Mouse (Mus musculus) kidney, adult 18-20 months (tissue): ENCODE results near the gene Myl6.

Experiments
- DNase-seq: peaks from one replicate; pipeline ENCODE4 v3.0.0; 2021

The Myl6 gene

DNA sequence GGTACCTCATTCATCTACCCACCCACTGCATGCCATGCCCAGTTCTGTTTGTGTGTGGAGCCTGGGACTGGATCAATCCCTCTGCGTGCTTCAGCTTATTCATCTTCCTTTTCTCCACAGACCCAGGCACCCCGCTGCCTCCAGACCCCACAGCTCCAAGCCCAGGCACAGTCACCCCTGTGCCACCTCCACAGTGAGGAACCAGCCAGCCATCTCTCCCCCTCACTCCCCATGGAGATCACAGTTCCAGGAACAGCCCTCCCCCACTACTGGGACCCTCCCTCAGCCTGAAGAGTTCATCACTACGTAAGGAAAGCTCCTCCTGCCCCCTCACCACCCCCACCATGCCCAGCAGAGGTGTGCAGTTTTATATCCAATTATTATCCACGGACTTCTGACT, 5.2 kb downstream of the Myl6 start:
- DNase-seq: no peak

DNA sequence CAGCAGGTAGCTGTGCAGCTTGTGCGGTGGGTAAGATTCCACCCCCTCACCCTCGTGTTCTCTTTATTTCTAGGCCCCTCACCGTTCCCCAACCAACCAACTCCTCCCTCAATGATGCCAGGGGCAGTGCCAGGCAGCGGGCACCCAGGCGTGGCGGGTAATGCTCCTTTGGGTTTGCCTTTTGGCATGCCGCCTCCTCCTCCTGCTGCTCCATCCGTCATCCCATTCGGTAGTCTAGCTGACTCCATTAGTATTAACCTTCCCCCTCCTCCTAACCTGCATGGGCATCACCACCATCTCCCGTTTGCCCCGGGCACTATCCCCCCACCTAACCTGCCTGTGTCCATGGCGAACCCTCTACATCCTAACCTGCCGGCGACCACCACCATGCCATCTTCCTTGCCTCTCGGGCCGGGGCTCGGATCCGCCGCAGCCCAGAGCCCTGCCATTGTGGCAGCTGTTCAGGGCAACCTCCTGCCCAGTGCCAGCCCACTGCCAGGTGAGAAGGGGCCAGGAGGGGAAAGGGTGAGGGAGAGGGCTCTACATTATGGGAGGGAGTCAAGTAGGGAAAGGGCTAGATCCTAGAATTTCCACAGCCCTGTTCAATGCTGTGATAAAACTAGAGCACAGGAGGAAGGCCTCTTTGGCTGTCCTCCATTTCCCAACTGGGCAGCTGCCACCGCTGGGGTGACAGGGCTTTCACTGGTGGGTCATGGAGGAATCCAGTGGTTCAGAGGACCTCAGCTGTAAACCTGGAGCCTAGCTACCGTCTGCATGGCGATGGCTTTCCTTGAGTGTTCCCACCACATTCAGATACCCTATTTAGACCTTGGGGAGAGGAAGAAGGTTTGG, 5.9 kb downstream of the Myl6 start:
- no peak for DNase-seq

DNA sequence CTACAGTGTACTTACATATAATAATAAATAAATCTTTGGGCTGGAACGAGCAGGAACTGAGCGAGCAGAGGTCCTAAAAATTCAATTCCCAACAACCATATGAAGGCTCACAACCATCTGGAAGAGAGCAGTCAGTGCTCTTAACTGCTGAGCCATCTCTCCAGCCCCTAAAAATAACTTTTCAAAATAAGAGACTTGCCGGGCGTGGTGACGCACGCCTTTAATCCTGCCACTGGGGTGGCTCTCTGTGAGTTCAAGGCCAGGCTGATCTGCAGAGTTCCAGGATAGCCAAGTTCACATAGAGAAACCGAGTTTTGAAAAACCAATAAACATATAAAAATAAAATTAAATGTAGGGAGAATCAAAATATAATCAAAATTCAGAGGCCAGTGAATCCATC, 7.6 kb downstream of the Myl6 start:
- DNase-seq: no peak

DNA sequence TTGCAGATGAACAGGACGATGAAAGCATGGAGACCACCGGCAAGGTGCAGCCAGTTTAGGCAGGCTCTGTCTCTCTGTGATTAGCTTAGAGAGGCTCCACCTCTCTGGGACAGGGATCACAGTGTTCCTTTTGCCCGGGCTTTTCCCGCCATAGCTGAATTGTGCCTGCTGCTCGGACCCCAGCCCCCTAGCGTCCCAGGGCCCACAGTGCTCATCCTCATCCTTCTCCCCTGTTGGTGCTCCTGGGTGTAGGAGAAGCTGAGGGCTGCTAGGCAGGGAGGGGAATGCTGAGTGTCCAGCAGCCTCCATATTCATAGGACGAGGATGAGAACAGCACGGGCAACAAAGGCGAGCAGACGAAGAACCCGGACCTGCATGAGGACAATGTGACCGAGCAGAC, 19.6 kb downstream of the Myl6 start:
- DNase-seq: no peak

DNA sequence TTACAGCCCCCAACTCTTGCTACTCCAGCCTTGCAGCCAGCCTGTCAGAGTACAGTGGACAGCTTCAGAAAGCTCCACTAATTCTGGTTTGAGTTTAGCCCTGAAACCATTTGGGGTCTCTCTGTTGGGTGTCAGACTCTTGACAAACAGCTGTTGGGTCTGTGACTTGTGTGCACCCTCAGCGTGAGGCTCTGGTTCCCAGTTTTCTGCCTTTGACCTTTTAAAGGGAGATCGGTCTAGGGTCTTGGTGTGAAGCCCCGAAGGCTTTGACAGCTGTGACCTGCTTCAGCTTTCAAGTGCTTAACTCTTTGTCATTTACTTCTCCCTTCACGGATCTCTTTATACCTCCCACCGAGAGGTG, 33.7 kb downstream of the Myl6 start:
- peak; percentile 11 for DNase-seq

DNA sequence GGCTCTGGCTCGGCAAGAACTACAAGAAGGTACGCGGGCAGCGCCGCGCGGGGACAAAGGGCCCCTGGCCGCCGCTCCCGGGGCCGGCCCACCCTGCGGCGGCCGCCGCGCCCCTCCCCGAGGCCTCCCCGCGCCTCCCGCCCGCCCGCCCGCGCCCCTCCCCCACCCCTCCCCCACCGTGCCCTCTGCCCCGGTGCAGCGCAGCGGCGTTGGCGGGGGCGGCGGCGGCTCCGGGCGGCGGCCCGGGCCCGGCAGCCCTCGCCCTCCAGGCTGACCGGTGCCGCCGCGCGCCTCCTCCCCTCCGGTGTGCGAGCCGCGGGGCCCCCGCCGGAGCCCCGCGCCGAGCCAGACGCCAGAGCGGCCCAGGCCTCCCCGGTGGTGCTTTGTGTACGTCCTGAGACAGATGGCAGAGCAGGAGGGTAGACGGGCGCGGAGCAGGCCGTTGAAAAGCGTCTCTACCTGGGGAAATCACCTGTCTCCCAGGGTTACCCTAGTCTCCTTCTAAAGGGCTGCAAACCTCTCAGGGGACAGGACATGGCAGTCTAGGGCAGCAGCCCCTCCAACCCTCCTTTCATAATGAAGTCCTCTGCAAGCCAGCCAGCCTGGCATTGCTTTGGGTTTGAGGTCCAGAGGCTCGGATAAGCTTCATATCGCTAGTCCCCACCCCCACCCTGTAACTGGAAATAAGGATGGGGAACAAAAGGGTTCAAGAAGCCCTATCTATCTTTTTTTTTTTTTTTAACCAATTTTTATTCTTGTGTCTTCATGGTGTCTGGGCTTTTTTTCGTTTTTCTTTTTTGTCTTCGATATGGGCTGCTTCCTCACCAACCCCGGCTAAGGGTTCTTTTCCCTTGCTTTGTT, 34.3 kb downstream of the Myl6 start:
- peak; percentile 51 for DNase-seq

DNA sequence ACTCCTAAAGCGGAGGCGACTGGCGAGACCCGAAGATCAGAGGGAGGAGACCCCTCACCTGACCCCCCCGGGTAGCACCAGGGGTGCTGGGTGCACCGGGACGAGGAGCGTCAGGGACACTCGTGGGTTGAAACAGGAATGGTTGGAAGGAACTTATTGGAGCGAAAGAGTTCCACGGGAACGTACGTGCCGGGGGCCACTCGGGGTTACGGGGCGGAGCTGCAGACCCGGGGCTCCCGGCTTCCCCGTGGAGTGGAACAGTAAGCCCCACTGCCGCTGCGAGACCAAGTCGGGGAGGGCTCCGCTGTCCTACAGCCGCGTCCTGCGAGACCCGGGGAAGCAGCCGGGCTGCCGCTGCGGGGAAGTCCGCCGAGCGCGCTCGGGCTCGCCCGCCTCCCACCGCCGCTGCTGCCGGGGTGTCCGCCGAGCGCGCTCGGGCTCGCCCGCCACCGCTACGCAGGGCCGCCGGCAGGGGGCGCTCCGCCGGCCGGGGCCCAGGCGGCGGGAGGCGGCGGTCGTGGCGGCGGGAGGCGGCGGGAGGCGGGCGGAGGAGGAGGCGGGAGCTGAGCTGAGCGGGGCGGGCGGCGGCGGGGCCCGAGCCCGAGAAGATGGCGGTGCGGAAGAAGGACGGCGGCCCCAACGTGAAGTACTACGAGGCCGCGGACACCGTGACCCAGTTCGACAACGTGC, 35.1 kb downstream of the Myl6 start, which contains the start of gene Smarcc2:
Smarcc2 (plus strand) TSS at position 530 of the 690 bp plus-strand sequence.
- peak; percentile 86 for DNase-seq

DNA sequence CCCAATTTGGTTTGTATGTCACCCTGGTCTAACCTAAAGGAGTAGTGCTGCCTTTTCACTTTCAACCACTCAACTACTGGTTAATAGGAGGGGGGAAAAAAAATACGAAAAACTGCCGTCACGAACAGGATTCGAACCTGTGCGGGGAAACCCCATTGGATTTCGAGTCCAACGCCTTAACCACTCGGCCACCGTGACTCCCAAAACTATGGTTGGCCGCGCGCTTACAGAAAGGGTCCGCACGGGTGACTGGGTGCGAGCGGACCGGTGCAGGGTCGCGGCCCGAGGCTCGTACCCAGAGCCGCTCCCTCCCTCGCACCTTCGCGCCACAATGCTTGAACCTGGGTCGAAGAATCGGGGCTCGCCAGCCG, 35.6 kb downstream of the Myl6 start:
- DNase-seq: peak; percentile 92

DNA sequence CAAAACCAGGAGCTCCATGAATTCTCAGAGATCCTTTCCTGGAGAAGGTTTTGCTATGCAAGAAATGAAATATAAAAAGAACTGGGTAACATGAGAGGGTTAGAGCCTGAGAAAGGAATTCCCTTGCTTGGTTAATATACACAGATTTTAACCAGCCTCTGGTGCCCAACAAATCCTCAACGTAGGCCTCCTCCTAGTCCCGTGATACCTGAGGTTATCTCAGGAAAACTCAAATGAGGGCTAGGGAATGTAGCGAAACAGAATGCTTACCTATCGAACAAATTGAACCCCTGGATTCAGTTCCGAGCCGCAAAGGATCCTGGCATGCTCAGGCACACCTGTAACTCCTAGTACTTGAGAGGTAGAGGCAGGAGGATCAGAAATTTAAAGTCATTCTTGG, 36.3 kb downstream of the Myl6 start:
- peak; percentile 11 for DNase-seq

DNA sequence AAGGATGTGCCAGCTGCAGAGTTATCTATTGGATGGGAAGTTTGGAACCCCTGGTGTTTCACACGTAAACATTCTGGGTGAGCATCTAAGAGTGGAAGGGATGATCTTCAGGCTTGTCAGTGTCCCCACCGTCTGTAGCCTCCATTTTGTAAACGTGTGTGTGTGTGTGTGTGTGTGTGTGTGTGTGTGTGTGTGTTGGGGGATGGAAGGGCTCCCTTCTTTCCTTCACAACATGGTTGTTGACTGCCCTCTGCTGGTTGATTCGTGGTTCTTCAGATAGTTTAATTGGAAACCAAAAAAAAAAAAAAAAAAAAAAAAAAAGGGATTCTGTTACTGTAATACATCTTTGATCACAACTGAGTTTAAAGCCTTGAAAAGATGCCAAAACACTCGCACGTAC, 38.7 kb downstream of the Myl6 start:
- peak; percentile 62 for DNase-seq

DNA sequence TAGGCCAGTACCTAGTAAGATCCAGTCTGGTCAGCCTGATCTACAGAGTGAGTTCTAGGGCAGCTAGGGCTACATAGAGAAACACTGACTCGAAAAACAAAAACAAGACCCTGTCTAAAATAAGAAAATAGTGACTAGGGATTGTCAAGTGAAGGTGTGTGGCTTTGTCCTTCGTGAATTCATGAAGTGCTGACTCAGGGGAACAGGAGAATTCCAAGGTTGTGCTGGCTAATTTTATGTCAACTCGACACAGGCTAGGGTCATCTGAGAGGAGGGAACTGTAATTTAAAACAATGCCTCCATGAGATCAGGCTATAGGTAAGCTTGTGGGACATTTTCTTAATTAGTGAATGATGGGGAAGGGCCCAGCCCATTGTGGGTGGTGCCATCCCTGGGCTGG, 39.5 kb downstream of the Myl6 start:
- no peak for DNase-seq

DNA sequence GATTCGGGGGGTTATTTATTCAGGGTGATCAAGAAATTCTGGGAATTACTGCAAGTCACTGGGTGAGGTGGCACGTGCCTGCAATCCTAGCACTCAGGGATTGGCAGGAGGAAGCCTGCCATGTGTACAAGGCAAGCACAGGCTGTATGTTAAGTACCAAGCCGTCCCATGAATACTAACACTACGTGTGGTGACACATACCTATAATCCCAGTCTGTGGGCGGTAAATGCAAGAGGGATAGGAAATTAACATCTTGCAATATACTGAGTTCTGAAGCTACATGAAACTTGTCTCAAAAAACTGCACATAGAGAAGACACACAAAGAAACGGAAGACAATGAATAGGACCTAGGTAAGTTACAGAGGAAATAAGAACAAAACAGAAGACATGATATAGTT, 42.9 kb downstream of the Myl6 start:
- DNase-seq: no peak

DNA sequence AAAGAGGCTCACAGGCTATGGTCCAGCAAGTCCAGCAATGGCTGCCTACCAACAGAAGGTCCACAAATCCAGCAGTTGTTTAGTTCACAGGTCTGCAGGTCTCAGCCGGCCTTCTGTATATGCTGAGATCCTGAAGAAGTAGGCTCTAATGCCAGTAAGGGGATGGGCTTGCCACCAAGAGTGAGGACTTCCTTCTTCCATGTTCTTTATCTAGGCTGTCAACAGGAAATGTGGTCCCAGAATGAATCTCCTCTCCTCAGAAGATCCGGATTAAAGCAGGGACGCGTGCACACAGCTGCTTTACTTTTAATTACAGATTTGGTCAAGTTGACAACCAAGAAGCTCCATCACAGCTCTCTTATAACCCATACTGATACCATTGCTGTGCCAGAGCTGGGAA, 48.5 kb downstream of the Myl6 start:
- peak; percentile 13 for DNase-seq

DNA sequence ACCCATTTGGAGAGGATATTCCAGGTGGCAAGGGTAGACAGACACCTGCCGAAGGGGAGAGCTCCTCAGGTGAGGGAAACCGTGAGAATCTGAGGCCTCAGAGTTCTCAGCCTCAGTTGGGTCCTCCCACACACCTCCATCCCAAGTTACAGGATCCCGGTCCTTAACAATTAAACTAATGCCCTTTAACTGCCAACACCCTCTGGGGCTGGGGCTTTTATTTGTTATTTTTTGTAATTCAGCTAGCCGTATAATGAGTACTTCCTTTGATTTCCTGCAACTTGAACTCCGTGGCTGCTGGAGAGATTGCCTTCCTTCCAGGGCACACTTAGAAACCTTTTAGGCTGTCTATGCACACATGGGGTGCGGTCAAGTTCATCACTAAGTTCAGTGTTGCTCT, 49.6 kb downstream of the Myl6 start:
- DNase-seq: no peak

DNA sequence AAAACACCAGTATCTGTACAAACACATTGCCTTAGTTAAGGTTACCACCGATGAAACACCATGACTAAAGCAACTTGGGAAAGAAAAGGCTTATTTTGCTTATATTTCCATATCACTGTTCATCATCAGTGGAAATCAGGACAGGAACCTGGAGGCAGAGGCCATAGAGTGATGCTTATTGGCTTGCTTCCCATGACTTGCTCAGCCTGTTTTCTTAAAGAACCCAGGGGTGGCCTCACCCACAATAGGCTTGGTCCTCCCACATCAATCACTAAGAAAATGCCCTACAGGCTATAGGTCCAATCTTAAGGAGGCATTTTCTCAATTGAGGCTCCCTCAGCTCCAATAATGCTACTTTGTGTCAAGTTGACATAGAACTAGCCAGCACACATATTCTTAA, 51.2 kb downstream of the Myl6 start:
- DNase-seq: no peak

DNA sequence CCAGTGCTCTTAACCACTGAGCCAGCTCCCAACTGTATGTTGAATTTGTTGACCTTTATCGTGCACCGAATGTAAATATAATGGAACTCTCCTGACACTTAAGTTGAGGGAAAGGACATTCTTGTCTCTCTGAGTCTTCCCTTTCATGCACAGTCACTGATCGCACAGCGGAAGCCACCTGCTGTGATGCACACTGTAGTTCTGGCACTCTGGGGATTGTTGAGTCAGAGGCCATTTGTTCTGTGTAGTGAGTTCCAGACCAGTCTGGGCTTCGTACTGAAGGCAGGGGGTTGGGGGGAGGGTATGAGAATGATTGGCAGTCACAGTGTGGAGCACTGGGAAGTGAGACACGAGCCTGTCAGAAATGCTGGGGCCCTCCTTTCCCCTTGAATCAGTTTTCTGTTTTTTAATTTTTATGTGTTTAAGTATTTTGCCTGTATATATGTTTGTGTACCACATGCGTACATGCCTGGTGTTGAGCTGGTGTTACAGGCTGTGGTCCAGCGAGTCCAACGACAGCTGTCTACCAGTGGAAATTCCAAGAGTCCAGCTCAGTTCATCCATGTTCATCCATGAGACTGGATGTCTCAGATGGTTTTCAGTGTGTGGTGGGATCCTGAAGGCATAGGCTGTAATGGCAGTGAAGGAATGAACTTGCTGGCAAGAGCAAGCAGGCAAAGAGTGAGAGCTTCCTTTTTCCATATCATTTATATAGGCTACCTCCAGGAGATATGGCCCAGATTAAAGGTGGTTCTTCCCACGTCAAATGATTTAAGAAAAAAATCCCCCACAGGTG, 52.4 kb downstream of the Myl6 start:
- DNase-seq: no peak
